Mouse (Mus musculus) layer of hippocampus, adult 18-20 months (tissue): Measurements from ENCODE around the gene Slirp. TPM values are rescaled to one million over a fixed set of nuclear protein-coding genes. Genes with fewer than 3 reads are reported as not detected.

Source experiments
- DNase-seq, 2 experiments: peaks; one replicate each; pipeline ENCODE4 v3.0.0; 2022; ENCODE audit warnings: low spot score in 2 of 2
- long read RNA-seq: library from polyadenylated mRNA; stranded (forward); transcript quantifications from one replicate; pipeline ENCODE4 v2.0.0, GENCODE M21; 2021
- total RNA-seq, 2 experiments: library from RNA; stranded (reverse); gene quantifications; 2 replicates each; pipeline ENCODE4 v1.2.3; 2021

Slirp gene
- 10 to 100 TPM; 94.4 to 97.2 TPM for total RNA-seq
- long read RNA-seq, transcript Slirp-204 (4 exons, 2,701 nt), result major isoform, 43 of 78 reads
- long read RNA-seq, transcript Slirp-202 (3 exons, 802 nt), result minor isoform, 7 of 78 reads
- long read RNA-seq, partial matches to known transcripts, result 22 of 78 reads
- long read RNA-seq, other reads (novel, unspliced or antisense), result 6 of 78 reads

- peak; percentile 88 to 95 for DNase-seq
These were observed at the start of gene Slirp, which contains the start of gene Alkbh1 for GRCm38 (mm10) chr12:87443700-87444122. Gene Slirp, plus strand, starts transcription at chr12:87443896. Gene Alkbh1, minus strand, starts transcription at chr12:87444017.

GRCm38 (mm10) chr12:87394316-87394715 lies 49.4 kb upstream of the Slirp start:
- DNase-seq, result no peak

- DNase-seq, result no peak
These were observed 46.6 kb upstream of the Slirp start for GRCm38 (mm10) chr12:87397126-87397525.

GRCm38 (mm10) chr12:87397811-87398417 lies 45.8 kb upstream of the Slirp start:
- no peak for DNase-seq

GRCm38 (mm10) chr12:87399119-87399819 lies 44.4 kb upstream of the Slirp start:
- no peak for DNase-seq

GRCm38 (mm10) chr12:87401883-87402282 lies 41.8 kb upstream of the Slirp start:
- DNase-seq, result no peak

GRCm38 (mm10) chr12:87405165-87405564 lies 38.5 kb upstream of the Slirp start:
- no peak for DNase-seq

- DNase-seq, result no peak
These were observed 38.0 kb upstream of the Slirp start for GRCm38 (mm10) chr12:87405721-87406120.

GRCm38 (mm10) chr12:87407869-87408605 lies 35.7 kb upstream of the Slirp start:
- no peak for DNase-seq

GRCm38 (mm10) chr12:87409123-87409522 lies 34.6 kb upstream of the Slirp start:
- DNase-seq, result no peak

- no peak for DNase-seq
These were observed 32.7 kb upstream of the Slirp start for GRCm38 (mm10) chr12:87410999-87411398.

GRCm38 (mm10) chr12:87413179-87413790 lies 30.4 kb upstream of the Slirp start:
- DNase-seq, result peak; percentile 39 to 81

GRCm38 (mm10) chr12:87415358-87415757 lies 28.3 kb upstream of the Slirp start:
- no peak for DNase-seq

GRCm38 (mm10) chr12:87416690-87417089 lies 27.0 kb upstream of the Slirp start:
- DNase-seq, result peak in 1 of 2 experiments; percentile 66

- no peak for DNase-seq
These were observed 24.8 kb upstream of the Slirp start for GRCm38 (mm10) chr12:87418921-87419320.

GRCm38 (mm10) chr12:87419974-87420485 lies 23.7 kb upstream of the Slirp start:
- no peak for DNase-seq

- DNase-seq, result no peak
These were observed 21.8 kb upstream of the Slirp start for GRCm38 (mm10) chr12:87421708-87422507.

GRCm38 (mm10) chr12:87423700-87424099 lies 20.0 kb upstream of the Slirp start:
- DNase-seq, result no peak

- DNase-seq, result no peak
These were observed 19.2 kb upstream of the Slirp start for GRCm38 (mm10) chr12:87424516-87424915.

GRCm38 (mm10) chr12:87426354-87427031 lies 17.2 kb upstream of the Slirp start:
- DNase-seq, result no peak
